Mouse (Mus musculus) myocyte (in vitro differentiated cells): ENCODE measurements at regions not wholly inside any gene's neighbourhood (a gene's known extent, or its start where the extent isn't known, plus 50 kb on each side); places are given as distances from the start of the nearest gene placed in this dataset.

Experiments
- H3K27me3 ChIP-seq: one replicate; pipeline ENCODE4 v1.6.1; 2011; ENCODE audit not compliant: control insufficient read depth, insufficient read depth, insufficient read length
- H3K36me3 ChIP-seq: one replicate; pipeline ENCODE4 v1.6.1; 2011; ENCODE audit not compliant: control insufficient read depth, insufficient read depth
- H3K4me2 ChIP-seq: one replicate; pipeline ENCODE4 v1.6.1; 2011; ENCODE audit warnings: low read depth, control low read depth
- H3K4me3 ChIP-seq: one replicate; pipeline ENCODE4 v1.5.1; 2011; ENCODE audit warnings: mild to moderate bottlenecking, control low read depth, moderate library complexity
- H3K79me2 ChIP-seq: one replicate; pipeline ENCODE4 v1.6.1; 2011; ENCODE audit not compliant: control insufficient read depth, insufficient read depth
- H3ac ChIP-seq: one replicate; pipeline ENCODE4 v1.6.1; 2011; ENCODE audit not compliant: control insufficient read depth, insufficient read length
- CEBPB ChIP-seq: IDR thresholded peaks from 2 replicates; pipeline ENCODE4 v1.6.1; 2011; ENCODE audit warnings: mild to moderate bottlenecking, moderate library complexity; ENCODE audit not compliant: poor library complexity, insufficient read depth, severe bottlenecking
- E2F4 ChIP-seq: IDR thresholded peaks from one replicate; pipeline ENCODE4 v1.6.1; 2011; ENCODE audit warnings: mild to moderate bottlenecking, control low read depth, moderate library complexity; ENCODE audit not compliant: insufficient read depth
- MAX ChIP-seq: IDR thresholded peaks from one replicate; pipeline ENCODE4 v1.6.1; 2011; ENCODE audit warnings: low read depth, mild to moderate bottlenecking, control low read depth
- MYOD1 ChIP-seq, 3 experiments: IDR thresholded peaks; one replicate each; pipeline ENCODE4 v1.6.1; 2011; ENCODE audit warnings: control low read depth in 2 of 3, low read depth in 2 of 3, mild to moderate bottlenecking in 2 of 3, moderate library complexity in 1 of 3; ENCODE audit not compliant: insufficient read length in 2 of 3, control insufficient read depth in 1 of 3
- MYOG ChIP-seq, 3 experiments: IDR thresholded peaks; one replicate each; pipeline ENCODE4 v1.6.1; 2011; ENCODE audit warnings: control low read depth in 2 of 3, low read depth in 2 of 3, mild to moderate bottlenecking in 2 of 3; ENCODE audit not compliant: insufficient read length in 2 of 3, control insufficient read depth in 1 of 3, insufficient read depth in 1 of 3
- POLR2A ChIP-seq: IDR thresholded peaks from one replicate; pipeline ENCODE4 v1.6.1; 2011; ENCODE audit warnings: low read depth, mild to moderate bottlenecking, control low read depth, moderate library complexity; ENCODE audit not compliant: insufficient read length
- POLR2AphosphoS2 ChIP-seq: IDR thresholded peaks from one replicate; pipeline ENCODE4 v1.6.1; 2011; ENCODE audit warnings: low read depth, control low read depth; ENCODE audit not compliant: insufficient read length
- REST ChIP-seq: IDR thresholded peaks from one replicate; pipeline ENCODE4 v1.6.1; 2011; ENCODE audit warnings: mild to moderate bottlenecking, control low read depth, moderate library complexity; ENCODE audit not compliant: insufficient read depth, insufficient read length
- SRF ChIP-seq: IDR thresholded peaks from one replicate; pipeline ENCODE4 v1.6.1; 2011; ENCODE audit warnings: low read depth; ENCODE audit not compliant: control insufficient read depth, insufficient read length
- TCF12 ChIP-seq: IDR thresholded peaks from one replicate; pipeline ENCODE4 v1.6.1; 2011; ENCODE audit warnings: mild to moderate bottlenecking, control low read depth; ENCODE audit not compliant: poor library complexity, insufficient read depth, severe bottlenecking
- TCF3 ChIP-seq: IDR thresholded peaks from one replicate; pipeline ENCODE4 v1.6.1; 2011; ENCODE audit warnings: low read depth, control low read depth; ENCODE audit not compliant: insufficient read length
- USF1 ChIP-seq: IDR thresholded peaks from one replicate; pipeline ENCODE4 v1.6.1; 2011; ENCODE audit warnings: low read depth, mild to moderate bottlenecking, control low read depth, moderate library complexity

GRCm38 (mm10) chr1:30594036-30594435 is 279.7 kb downstream of the Phf3 start:
- H3K79me2 ChIP-seq, result no peaks in the 10 kb centered on the region
- TF ChIP-seq MYOD1 (IDR thresholded peaks at IDR 0.05; ENCODE audit: control insufficient read depth in 1 of 3, insufficient read length in 2 of 3, low read depth in 2 of 3) (no peak), USF1 (no peak), E2F4 (no peak), CEBPB (no peak), TCF12 (no peak), REST (no peak), POLR2AphosphoS2 (no peak), MAX (no peak), POLR2A (no peak), MYOG (IDR thresholded peaks at IDR 0.05; ENCODE audit: control insufficient read depth in 1 of 3, insufficient read depth in 1 of 3, insufficient read length in 2 of 3, low read depth in 2 of 3) (no peak), SRF (no peak), TCF3 (no peak)
- no peaks in the 10 kb centered on the region for H3K27me3 ChIP-seq
- H3K4me3 ChIP-seq, result no peak overlapping the region
- no peaks in the 10 kb centered on the region for H3K36me3 ChIP-seq
- H3K4me2 ChIP-seq, result no peak overlapping the region
- H3ac ChIP-seq, result no peak overlapping the region

GRCm38 (mm10) chr1:30590721-30591120 is 283.0 kb downstream of the Phf3 start:
- Histone ChIP-seq H3K4me3 (no peak overlapping the region), H3K4me2 (no peak overlapping the region), H3K79me2 (no peaks in the 10 kb centered on the region), H3ac (no peak overlapping the region), H3K27me3 (no peaks in the 10 kb centered on the region), H3K36me3 (no peaks in the 10 kb centered on the region)
- TF ChIP-seq USF1, result no peak
- TF ChIP-seq REST, result no peak
- TF ChIP-seq TCF12, result no peak
- TF ChIP-seq SRF, result no peak
- TF ChIP-seq MYOG (IDR thresholded peaks at IDR 0.05; ENCODE audit: control insufficient read depth in 1 of 3, insufficient read depth in 1 of 3, insufficient read length in 2 of 3, low read depth in 2 of 3), result no peak
- TF ChIP-seq E2F4, result no peak

- no peaks in the 10 kb centered on the region for H3K27me3 ChIP-seq
- TF ChIP-seq POLR2AphosphoS2 (no peak), MYOG (IDR thresholded peaks at IDR 0.05; ENCODE audit: control insufficient read depth in 1 of 3, insufficient read depth in 1 of 3, insufficient read length in 2 of 3, low read depth in 2 of 3) (no peak), POLR2A (no peak), MYOD1 (IDR thresholded peaks at IDR 0.05; ENCODE audit: control insufficient read depth in 1 of 3, insufficient read length in 2 of 3, low read depth in 2 of 3) (no peak), USF1 (no peak), TCF3 (no peak), CEBPB (no peak), SRF (no peak), TCF12 (no peak), E2F4 (no peak), MAX (no peak), REST (no peak)
- H3K79me2 ChIP-seq, result no peaks in the 10 kb centered on the region
- no peak overlapping the region for H3K4me3 ChIP-seq
- H3K4me2 ChIP-seq, result no peak overlapping the region
- no peak overlapping the region for H3ac ChIP-seq
- no peaks in the 10 kb centered on the region for H3K36me3 ChIP-seq
These were observed 284.8 kb downstream of the Phf3 start for GRCm38 (mm10) chr1:30588885-30589284.

- no peak for TF ChIP-seq E2F4
- TF ChIP-seq MYOG (IDR thresholded peaks at IDR 0.05; ENCODE audit: control insufficient read depth in 1 of 3, insufficient read depth in 1 of 3, insufficient read length in 2 of 3, low read depth in 2 of 3), result no peak
- TF ChIP-seq POLR2A, result no peak
- no peak for TF ChIP-seq POLR2AphosphoS2
- no peak for TF ChIP-seq TCF3
- Histone ChIP-seq H3K36me3 (no peaks in the 10 kb centered on the region), H3ac (no peak overlapping the region)
These were observed 285.4 kb downstream of the Phf3 start for GRCm38 (mm10) chr1:30588336-30588735.

GRCm38 (mm10) chr1:30584806-30585205 is 288.9 kb downstream of the Phf3 start:
- no peaks in the 10 kb centered on the region for H3K27me3 ChIP-seq
- H3K4me3 ChIP-seq, result no peak overlapping the region
- H3K4me2 ChIP-seq, result no peak overlapping the region
- TF ChIP-seq POLR2A, result no peak
- TF ChIP-seq MYOG (IDR thresholded peaks at IDR 0.05; ENCODE audit: control insufficient read depth in 1 of 3, insufficient read depth in 1 of 3, insufficient read length in 2 of 3, low read depth in 2 of 3), result no peak
- TF ChIP-seq TCF3, result no peak
- no peak for TF ChIP-seq USF1
- TF ChIP-seq MAX, result no peak
- no peak for TF ChIP-seq MYOD1 (IDR thresholded peaks at IDR 0.05; ENCODE audit: control insufficient read depth in 1 of 3, insufficient read length in 2 of 3, low read depth in 2 of 3)
- TF ChIP-seq SRF, result no peak
- TF ChIP-seq POLR2AphosphoS2, result no peak
- no peak for TF ChIP-seq CEBPB
- TF ChIP-seq REST, result no peak
- no peak for TF ChIP-seq TCF12
- no peak for TF ChIP-seq E2F4
- no peak overlapping the region for H3ac ChIP-seq
- H3K79me2 ChIP-seq, result no peaks in the 10 kb centered on the region
- no peaks in the 10 kb centered on the region for H3K36me3 ChIP-seq

More at GRCm38 (mm10) chr1:30588336-30588735, 285.4 kb downstream of the Phf3 start:
- no peaks in the 10 kb centered on the region for H3K27me3 ChIP-seq
- no peaks in the 10 kb centered on the region for H3K79me2 ChIP-seq
- H3K4me2 ChIP-seq, result no peak overlapping the region
- H3K4me3 ChIP-seq, result no peak overlapping the region
